Mouse (Mus musculus): ENCODE results near the gene Tmem230. TPM values are rescaled to one million over a fixed set of nuclear protein-coding genes. Genes with fewer than 3 reads are reported as not detected.

The Tmem230 gene
- polyA plus RNA-seq, 1 experiment from 2014 or later: 40.7 TPM

GRCm38 (mm10) chr2:132221611-132222073 is 26.0 kb downstream of the Tmem230 start:
- Histone ChIP-seq H3K27ac (ENCODE audit: poor library complexity, severe bottlenecking) (no peak overlapping the region; the same call in 1 of the 2 replicates), H3K4me2 (peak overlapping the region; percentile 18), H3K4me1 (replicated peaks) (0 out of 2 replicates have a peak, but pooled peaks cover 10% of the 10 kb centered on the region), H3K36me3 (no peaks in the 10 kb centered on the region), H3K27me3 (replicated peaks) (no peaks in the 10 kb centered on the region), H3K9ac (no peak overlapping the region), H3K4me3 (no peak overlapping the region), H3K9me3 (replicated peaks) (no peaks in the 10 kb centered on the region)
- 41% methylated on average over 11 of the region's 11 CpGs for WGBS
- 0 out of 2 replicates have a peak, but pooled peaks have one; percentile 36 for ATAC-seq (ENCODE audit: insufficient number of reproducible peaks, low FRiP score)

GRCm38 (mm10) chr2:132211995-132212656 is 35.5 kb downstream of the Tmem230 start:
- WGBS: 81% methylated on average over 5 of the region's 5 CpGs
- Histone ChIP-seq H3K27ac (ENCODE audit: poor library complexity, severe bottlenecking) (no peak overlapping the region), H3K27me3 (replicated peaks) (no peaks in the 10 kb centered on the region), H3K9ac (no peak overlapping the region), H3K4me3 (no peak overlapping the region), H3K9me3 (replicated peaks) (no peaks in the 10 kb centered on the region), H3K4me1 (replicated peaks) (no peaks in the 10 kb centered on the region), H3K36me3 (no peaks in the 10 kb centered on the region), H3K4me2 (no peak overlapping the region)
- no peak for ATAC-seq (ENCODE audit: insufficient number of reproducible peaks, low FRiP score)

GRCm38 (mm10) chr2:132210806-132211312 is 36.7 kb downstream of the Tmem230 start:
- WGBS: 83% methylated on average over 9 of the region's 9 CpGs
- Histone ChIP-seq H3K9me3 (replicated peaks) (no peaks in the 10 kb centered on the region), H3K27me3 (replicated peaks) (no peaks in the 10 kb centered on the region), H3K4me1 (replicated peaks) (no peaks in the 10 kb centered on the region), H3K36me3 (no peaks in the 10 kb centered on the region), H3K4me3 (no peak overlapping the region), H3K4me2 (no peak overlapping the region), H3K9ac (no peak overlapping the region), H3K27ac (ENCODE audit: poor library complexity, severe bottlenecking) (no peak overlapping the region)
- ATAC-seq (ENCODE audit: insufficient number of reproducible peaks, low FRiP score): no peak

- Histone ChIP-seq H3K27ac (ENCODE audit: poor library complexity, severe bottlenecking) (0 out of 2 replicates have a peak overlapping the region, but pooled peaks have one; percentile 18), H3K4me3 (no peak overlapping the region), H3K9ac (no peak overlapping the region), H3K27me3 (replicated peaks) (no peaks in the 10 kb centered on the region), H3K4me1 (replicated peaks) (no peaks in the 10 kb centered on the region), H3K36me3 (no peaks in the 10 kb centered on the region), H3K9me3 (replicated peaks) (no peaks in the 10 kb centered on the region), H3K4me2 (no peak overlapping the region)
- ATAC-seq (ENCODE audit: insufficient number of reproducible peaks, low FRiP score): peak; percentile 84
- WGBS: 80% methylated on average over 8 of the region's 8 CpGs
Measured at GRCm38 (mm10) chr2:132208246-132208881, 39.2 kb downstream of the Tmem230 start.

- H3K27ac ChIP-seq (ENCODE audit: poor library complexity, severe bottlenecking): no peak overlapping the region
- 67% methylated on average over 16 of the region's 16 CpGs for WGBS
- H3K4me2 ChIP-seq: no peak overlapping the region
- H3K9ac ChIP-seq: no peak overlapping the region
- ATAC-seq (ENCODE audit: insufficient number of reproducible peaks, low FRiP score): 0 out of 2 replicates have a peak, but pooled peaks have one; percentile 42
- H3K27me3 ChIP-seq (replicated peaks): no peaks in the 10 kb centered on the region
- H3K4me1 ChIP-seq (replicated peaks): no peaks in the 10 kb centered on the region
- no peaks in the 10 kb centered on the region for H3K36me3 ChIP-seq
- no peaks in the 10 kb centered on the region for H3K9me3 ChIP-seq (replicated peaks)
- H3K4me3 ChIP-seq: no peak overlapping the region
Measured at GRCm38 (mm10) chr2:132206316-132206881, 41.2 kb downstream of the Tmem230 start.

GRCm38 (mm10) chr2:132205549-132205948 is 42.1 kb downstream of the Tmem230 start:
- H3K27ac ChIP-seq (ENCODE audit: poor library complexity, severe bottlenecking): no peak overlapping the region
- H3K4me1 ChIP-seq (replicated peaks): no peaks in the 10 kb centered on the region
- H3K36me3 ChIP-seq: no peaks in the 10 kb centered on the region
- ATAC-seq (ENCODE audit: insufficient number of reproducible peaks, low FRiP score): no peak
- no peak overlapping the region for H3K9ac ChIP-seq
- no peak overlapping the region for H3K4me3 ChIP-seq
- WGBS: 80% methylated on average over 4 of the region's 4 CpGs
- H3K27me3 ChIP-seq (replicated peaks): no peaks in the 10 kb centered on the region
- no peak overlapping the region for H3K4me2 ChIP-seq
- H3K9me3 ChIP-seq (replicated peaks): no peaks in the 10 kb centered on the region

GRCm38 (mm10) chr2:132203773-132204172 is 43.8 kb downstream of the Tmem230 start:
- no peak for ATAC-seq (ENCODE audit: insufficient number of reproducible peaks, low FRiP score)
- no peaks in the 10 kb centered on the region for H3K27me3 ChIP-seq (replicated peaks)
- H3K36me3 ChIP-seq: no peaks in the 10 kb centered on the region
- H3K4me2 ChIP-seq: no peak overlapping the region
- H3K4me3 ChIP-seq: no peak overlapping the region
- no peaks in the 10 kb centered on the region for H3K9me3 ChIP-seq (replicated peaks)
- 79% methylated on average over 3 of the region's 3 CpGs for WGBS
- H3K4me1 ChIP-seq (replicated peaks): no peaks in the 10 kb centered on the region
- no peak overlapping the region for H3K9ac ChIP-seq
- H3K27ac ChIP-seq (ENCODE audit: poor library complexity, severe bottlenecking): no peak overlapping the region

GRCm38 (mm10) chr2:132203186-132203585 is 44.4 kb downstream of the Tmem230 start:
- Histone ChIP-seq H3K36me3 (no peaks in the 10 kb centered on the region), H3K9me3 (replicated peaks) (no peaks in the 10 kb centered on the region), H3K4me2 (no peak overlapping the region), H3K27me3 (replicated peaks) (no peaks in the 10 kb centered on the region), H3K4me3 (no peak overlapping the region), H3K27ac (ENCODE audit: poor library complexity, severe bottlenecking) (no peak overlapping the region), H3K9ac (no peak overlapping the region), H3K4me1 (replicated peaks) (no peaks in the 10 kb centered on the region)
- no peak for ATAC-seq (ENCODE audit: insufficient number of reproducible peaks, low FRiP score)
- WGBS: 76% methylated on average over 3 of the region's 3 CpGs

- Histone ChIP-seq H3K4me3 (no peak overlapping the region), H3K9ac (no peak overlapping the region), H3K27ac (ENCODE audit: poor library complexity, severe bottlenecking) (no peak overlapping the region), H3K4me2 (no peak overlapping the region), H3K27me3 (replicated peaks) (no peaks in the 10 kb centered on the region), H3K9me3 (replicated peaks) (no peaks in the 10 kb centered on the region), H3K4me1 (replicated peaks) (no peaks in the 10 kb centered on the region), H3K36me3 (no peaks in the 10 kb centered on the region)
- ATAC-seq (ENCODE audit: insufficient number of reproducible peaks, low FRiP score): no peak
- WGBS: 80% methylated on average over 9 of the region's 9 CpGs
Measured at GRCm38 (mm10) chr2:132198017-132198933, 49.3 kb downstream of the Tmem230 start.

GRCm38 (mm10) chr2:132195602-132196001 is 52.0 kb downstream of the Tmem230 start:
- Histone ChIP-seq H3K4me2 (no peak overlapping the region), H3K9ac (no peak overlapping the region), H3K27me3 (replicated peaks) (no peaks in the 10 kb centered on the region), H3K9me3 (replicated peaks) (no peaks in the 10 kb centered on the region), H3K27ac (ENCODE audit: poor library complexity, severe bottlenecking) (no peak overlapping the region), H3K4me3 (no peak overlapping the region), H3K4me1 (replicated peaks) (no peaks in the 10 kb centered on the region), H3K36me3 (no peaks in the 10 kb centered on the region)
- WGBS: 91% methylated on average over 2 of the region's 2 CpGs
- no peak for ATAC-seq (ENCODE audit: insufficient number of reproducible peaks, low FRiP score)
